Mouse (Mus musculus): Measurements from ENCODE around the gene Pcolce2.

DNA sequence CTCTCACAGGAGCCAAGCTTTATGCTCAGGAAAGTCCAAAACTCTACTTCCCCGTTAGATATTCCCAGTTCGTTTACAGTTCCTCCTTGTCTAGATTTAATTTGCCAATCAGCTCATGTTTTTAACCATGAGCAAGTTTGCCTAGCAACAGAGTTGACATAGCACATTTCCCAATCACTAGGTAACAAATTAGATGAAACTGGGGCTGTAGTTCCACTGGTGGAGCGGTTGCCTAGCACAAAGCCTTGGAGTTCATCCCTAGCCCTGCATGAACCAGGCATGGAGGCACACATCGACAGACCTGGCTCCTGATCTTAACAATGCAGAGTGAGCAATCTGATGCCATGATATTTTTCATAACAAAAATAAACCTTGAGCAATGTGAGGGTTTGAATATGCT lies 61.9 kb downstream of the Pcolce2 start:
- TF ChIP-seq POLR2A (IDR thresholded peaks at IDR 0.05; ENCODE audit: borderline replicate concordance, extremely low read depth, low read depth, low read length) (no peak), CTCF (IDR thresholded peaks at IDR 0.05; ENCODE audit: insufficient read depth, low read length) (no peak)

Measured in lung, adult 2 months (tissue).